Mouse (Mus musculus) forebrain, embryonic 14.5 days (tissue): ENCODE data around the gene Tril. TPM values are rescaled to one million over a fixed set of nuclear protein-coding genes. Genes with fewer than 3 reads are reported as not detected.

Source experiments
- ATAC-seq: fragments of 200-750 bp; cut with Nextera tagmentation; 2 replicates; pipeline ENCODE4 v1.8.0; 2017; ENCODE audit warnings: mild to moderate bottlenecking, moderate library complexity
- DNase-seq: peaks from one replicate; pipeline ENCODE4 v3.0.0-alpha.2; 2015; ENCODE audit warnings: low spot score
- H3K27ac ChIP-seq: fragments of 300-500 bp; sonication (generic); 2 replicates; pipeline ENCODE4 v1.5.1; 2014; ENCODE audit warnings: low read depth, mild to moderate bottlenecking, control low read depth, low read length, moderate library complexity
- H3K27me3 ChIP-seq: fragments of 300-500 bp; sonication (generic); replicated peaks from 2 replicates; pipeline ENCODE4 v1.6.1; 2014; ENCODE audit warnings: low read length, control low read depth, mixed read lengths; ENCODE audit not compliant: control insufficient read depth, insufficient read depth
- H3K36me3 ChIP-seq: fragments of 300-500 bp; sonication (generic); 2 replicates; pipeline ENCODE4 v1.6.1; 2014; ENCODE audit warnings: low read length, control low read depth; ENCODE audit not compliant: control insufficient read depth, insufficient read depth
- H3K4me1 ChIP-seq: fragments of 300-500 bp; sonication (generic); 2 replicates; pipeline ENCODE4 v1.6.1; 2014; ENCODE audit warnings: antibody characterized with exemption, low read length, control low read depth; ENCODE audit not compliant: control insufficient read depth, insufficient read depth
- H3K4me2 ChIP-seq: fragments of 300-500 bp; sonication (generic); 2 replicates; pipeline ENCODE4 v1.6.1; 2014; ENCODE audit warnings: mild to moderate bottlenecking, control low read depth, low read length
- H3K4me3 ChIP-seq: fragments of 300-500 bp; sonication (generic); 2 replicates; pipeline ENCODE4 v1.5.1; 2014; ENCODE audit warnings: low read depth, low read length, control low read depth
- H3K9ac ChIP-seq: fragments of 300-500 bp; sonication (generic); 2 replicates; pipeline ENCODE4 v1.6.1; 2014; ENCODE audit warnings: mild to moderate bottlenecking, low read length, control low read depth, moderate library complexity
- H3K9me3 ChIP-seq: fragments of 300-500 bp; sonication (generic); replicated peaks from 2 replicates; pipeline ENCODE4 v1.6.1; 2016; ENCODE audit warnings: low read length, control low read depth, mixed read lengths; ENCODE audit not compliant: control insufficient read depth
- WGBS: fragments of 180-500 bp; shearing (Covaris S2); extraction: QIAGEN DNeasy Blood & Tissue Kit; methylation state at CpG from one replicate; pipeline ENCODE4 v1.1.7; 2014; 5-methylcytosine and 5-hydroxymethylcytosine counted together
- polyA plus RNA-seq: library from polyadenylated mRNA; unstranded; fragments of >200 nt; fragmentation: Nextera tagmentation; extraction: Ambion mirVana; gene quantifications from 2 replicates; pipeline ENCODE4 v1.2.1, GENCODE M21; 2014

Tril gene
- 3.9 and 5.1 TPM in 2 replicates for polyA plus RNA-seq

DNA sequence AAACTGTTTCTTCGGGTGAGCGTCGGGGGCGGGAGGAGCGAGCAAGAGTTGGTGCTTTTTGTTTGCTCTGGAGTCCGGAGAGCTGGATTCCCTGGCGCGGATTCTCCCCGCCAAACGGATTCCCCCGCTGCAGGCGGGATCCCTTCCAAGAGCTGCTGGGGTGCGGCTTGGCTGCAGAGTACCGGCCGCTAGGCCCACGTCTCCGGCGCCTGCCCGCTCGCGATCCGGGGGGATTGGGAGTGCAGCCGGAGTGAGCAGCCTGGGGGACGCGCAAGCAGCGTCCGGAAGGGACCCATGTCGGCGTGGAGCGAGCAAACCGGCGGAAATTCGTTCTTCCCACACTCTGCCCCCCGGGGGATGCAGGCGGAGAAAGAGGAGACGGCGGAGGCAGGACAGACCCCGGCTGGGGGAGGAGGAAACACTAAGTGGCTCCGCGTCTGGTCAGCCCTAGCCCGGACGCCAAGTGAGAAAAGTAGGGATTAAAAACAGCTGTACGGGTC is at the start of gene Tril:
TSS of gene Tril (minus strand) at position 345 of the 500 bp plus-strand sequence.
- peak; percentile 71 for DNase-seq

DNA sequence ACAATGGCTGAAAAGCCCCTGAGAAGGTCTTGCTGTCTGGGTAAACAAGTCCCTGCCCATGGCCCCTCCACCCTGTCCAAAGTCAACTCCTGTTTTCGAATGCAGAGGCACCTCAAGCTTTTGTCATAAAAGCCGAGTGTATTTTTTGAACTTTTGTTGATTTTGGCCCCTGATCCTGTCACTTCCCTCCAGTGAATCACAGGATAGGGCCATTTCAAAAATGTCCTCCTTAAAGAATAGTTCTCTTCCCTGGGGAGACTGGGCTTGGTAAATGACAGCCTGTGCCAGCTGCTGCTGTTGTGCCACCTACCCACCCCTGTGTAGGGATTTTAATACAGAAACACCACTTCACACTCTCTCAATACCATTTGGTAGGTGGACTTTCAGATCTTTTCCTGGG is 42.4 kb upstream of the Tril start:
- ATAC-seq (no peak), DNase-seq (no peak)
- Histone ChIP-seq H3K27me3 (no peaks in the 10 kb centered on the region), H3K9me3 (no peaks in the 10 kb centered on the region), H3K4me3 (no peak overlapping the region), H3K36me3 (no peaks in the 10 kb centered on the region), H3K4me2 (no peak overlapping the region), H3K27ac (no peak overlapping the region), H3K4me1 (no peaks in the 10 kb centered on the region), H3K9ac (no peak overlapping the region)
- WGBS = 78% methylated on average over 2 of the region's 2 CpGs

More for the DNA sequence above, at the start of gene Tril:
- Histone ChIP-seq H3K27me3 (peaks cover 47% of the 10 kb centered on the region), H3K4me3 (peak within 1 kb of the TSS; percentile 51), H3K4me1 (peaks cover 19% of the 10 kb centered on the region), H3K36me3 (no peaks in the 10 kb centered on the region), H3K27ac (peak within 1 kb of the TSS; percentile 55), H3K9me3 (no peaks in the 10 kb centered on the region), H3K9ac (peak within 1 kb of the TSS; percentile 65), H3K4me2 (peak within 1 kb of the TSS; percentile 93)
- under 1% methylated on average over 43 of the region's 43 CpGs for WGBS
- peak; percentile 52 for ATAC-seq

DNA sequence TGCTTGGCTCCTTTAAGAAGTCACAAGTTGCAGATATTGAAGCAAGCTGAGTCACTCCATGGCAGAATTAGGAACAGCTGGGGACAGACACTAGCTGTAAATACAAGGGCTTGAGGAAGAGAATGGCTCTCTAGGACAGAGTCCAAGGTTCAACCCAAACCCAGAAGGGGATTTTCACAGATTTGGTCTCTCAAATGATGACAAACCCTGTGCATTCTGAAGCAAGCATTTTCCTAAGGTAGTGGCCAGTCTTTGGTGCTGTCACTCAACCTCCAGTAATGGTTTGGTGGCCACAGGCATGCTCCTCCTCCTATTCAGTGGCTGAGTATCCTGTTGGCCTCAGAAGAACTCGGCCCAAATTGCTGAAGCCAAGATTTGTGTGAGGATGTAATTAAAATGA is 38.5 kb upstream of the Tril start:
- DNase-seq = no peak
- no peaks in the 10 kb centered on the region for H3K36me3 ChIP-seq
- H3K27ac ChIP-seq = no peak overlapping the region
- H3K4me2 ChIP-seq = no peak overlapping the region
- no peak overlapping the region for H3K4me3 ChIP-seq
- no peaks in the 10 kb centered on the region for H3K9me3 ChIP-seq
- no peak for ATAC-seq
- H3K9ac ChIP-seq = no peak overlapping the region
- WGBS = 31% methylated on average over 1 of the region's 1 CpGs
- peaks cover 5% of the 10 kb centered on the region; the same call in 1 of the 2 replicates for H3K4me1 ChIP-seq
- no peaks in the 10 kb centered on the region for H3K27me3 ChIP-seq

DNA sequence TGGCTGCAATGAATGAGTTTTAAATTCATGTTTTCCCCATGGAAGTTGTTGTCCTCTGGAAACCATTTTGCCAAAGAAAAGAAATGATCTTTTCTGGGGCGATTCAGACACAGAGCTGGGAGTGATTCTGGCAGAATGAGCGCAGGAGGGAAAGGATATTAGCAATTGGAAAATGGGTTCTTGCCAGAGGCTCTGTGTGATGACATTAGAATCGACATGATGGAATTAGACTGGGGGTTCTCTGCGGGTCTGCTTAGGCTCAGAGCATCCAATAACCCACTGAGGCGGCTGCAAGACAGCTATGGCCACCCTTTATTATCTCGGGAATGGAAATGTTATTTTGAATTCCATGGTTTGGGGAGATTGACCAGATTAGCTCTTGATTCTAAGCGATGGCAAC is 37.2 kb upstream of the Tril start:
- Histone ChIP-seq H3K9me3 (no peaks in the 10 kb centered on the region), H3K4me1 (peaks cover 5% of the 10 kb centered on the region; the same call in 1 of the 2 replicates), H3K9ac (no peak overlapping the region), H3K4me3 (no peak overlapping the region), H3K27me3 (no peaks in the 10 kb centered on the region), H3K27ac (no peak overlapping the region), H3K4me2 (no peak overlapping the region), H3K36me3 (no peaks in the 10 kb centered on the region)
- WGBS = 78% methylated on average over 7 of the region's 7 CpGs
- DNase-seq (no peak), ATAC-seq (no peak)

DNA sequence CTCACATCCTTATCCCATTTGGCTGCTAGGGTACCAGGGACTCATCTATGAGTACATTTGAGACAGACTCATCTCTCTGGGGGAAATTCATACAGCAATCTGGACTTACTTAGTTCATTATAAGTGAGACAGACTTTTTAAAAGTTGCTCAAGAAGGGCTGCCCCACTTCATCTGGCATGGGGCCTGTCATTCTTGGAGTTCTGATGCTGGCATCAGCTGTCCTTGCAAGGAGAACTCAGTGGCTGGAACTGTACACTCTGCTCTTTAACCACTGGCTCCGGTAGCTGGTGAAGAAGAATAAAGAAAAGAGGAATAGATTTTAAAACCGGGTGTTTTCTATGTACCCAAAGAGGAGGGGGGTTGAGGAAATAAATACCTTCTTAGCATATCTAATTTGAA is 36.1 kb upstream of the Tril start:
- Histone ChIP-seq H3K4me2 (no peak overlapping the region), H3K9me3 (no peaks in the 10 kb centered on the region), H3K9ac (no peak overlapping the region), H3K4me1 (peaks cover 5% of the 10 kb centered on the region; the same call in 1 of the 2 replicates), H3K36me3 (no peaks in the 10 kb centered on the region), H3K27ac (no peak overlapping the region), H3K27me3 (no peaks in the 10 kb centered on the region), H3K4me3 (no peak overlapping the region)
- ATAC-seq (no peak), DNase-seq (no peak)
- 86% methylated on average over 2 of the region's 2 CpGs for WGBS

DNA sequence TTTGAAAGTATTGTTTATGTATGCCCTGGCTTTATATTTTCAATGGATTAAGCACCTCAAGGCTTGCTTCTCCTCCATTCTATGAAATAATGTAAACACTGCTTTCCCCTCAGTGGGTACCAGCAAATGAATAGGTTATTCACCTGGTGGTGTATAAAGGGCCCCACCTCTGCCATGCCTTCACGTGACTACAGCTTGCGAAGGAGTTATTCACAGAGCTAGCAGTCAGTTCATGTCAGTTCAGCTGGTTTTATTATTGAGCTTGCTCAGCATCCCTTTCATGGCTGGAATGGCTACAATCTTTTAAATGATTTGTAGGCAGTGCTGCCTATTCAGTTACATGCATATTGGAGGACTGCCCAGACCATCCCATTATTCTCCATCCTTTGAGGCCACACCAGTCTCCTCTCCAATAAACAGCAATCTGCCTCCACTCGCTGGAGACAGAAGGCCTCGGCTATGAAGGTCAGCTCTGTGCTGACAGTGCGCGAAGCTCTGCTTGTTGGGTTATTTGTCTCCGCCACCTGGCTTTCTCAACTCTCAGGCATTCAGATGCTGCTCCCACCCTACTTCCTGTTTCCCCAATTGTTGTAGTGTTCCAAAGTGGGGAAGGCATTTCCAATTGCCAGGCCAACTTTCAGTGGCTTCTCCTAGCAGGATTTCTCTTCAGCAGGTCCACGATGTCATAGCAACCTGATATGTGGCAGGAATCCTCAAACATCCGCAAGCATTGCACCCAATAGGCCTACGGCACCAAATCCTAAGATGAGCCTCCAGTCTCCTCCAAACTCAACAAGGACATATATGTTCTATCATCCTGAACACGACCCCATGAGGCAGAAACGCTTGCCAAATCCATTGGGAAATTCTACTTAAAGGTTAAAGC is 34.6 kb upstream of the Tril start:
- ATAC-seq (peak; percentile 62; the same call in 1 of the 2 replicates), DNase-seq (peak; percentile 71)
- H3K36me3 ChIP-seq = no peaks in the 10 kb centered on the region
- no peak overlapping the region for H3K4me3 ChIP-seq
- no peaks in the 10 kb centered on the region for H3K9me3 ChIP-seq
- H3K27ac ChIP-seq = no peak overlapping the region
- H3K9ac ChIP-seq = no peak overlapping the region
- H3K4me2 ChIP-seq = no peak overlapping the region
- WGBS = 69% methylated on average over 12 of the region's 12 CpGs
- peaks cover 5% of the 10 kb centered on the region; the same call in 1 of the 2 replicates for H3K4me1 ChIP-seq
- H3K27me3 ChIP-seq = no peaks in the 10 kb centered on the region

DNA sequence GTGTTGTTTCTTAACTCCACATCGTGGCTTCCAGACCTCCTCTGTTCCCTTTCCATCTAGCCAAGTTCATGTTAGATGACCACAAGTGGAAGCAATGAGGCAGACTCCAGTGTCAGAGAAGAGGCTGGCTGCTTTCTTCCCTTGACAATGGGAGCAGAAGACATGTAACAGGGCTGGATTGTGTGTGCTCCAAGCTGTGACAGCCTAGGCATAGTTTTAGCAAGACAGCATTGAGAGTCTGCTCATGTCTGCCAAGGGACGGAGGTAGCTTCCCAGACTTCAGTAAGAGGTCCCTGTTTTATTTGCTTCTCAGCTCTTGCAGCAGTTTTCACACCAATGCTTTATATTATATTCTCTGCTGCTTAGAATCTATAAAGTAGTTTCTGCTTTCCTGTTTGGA is 33.6 kb upstream of the Tril start:
- H3K9me3 ChIP-seq = no peaks in the 10 kb centered on the region
- no peak overlapping the region for H3K9ac ChIP-seq
- no peaks in the 10 kb centered on the region for H3K36me3 ChIP-seq
- no peaks in the 10 kb centered on the region for H3K27me3 ChIP-seq
- ATAC-seq = no peak
- no peak overlapping the region for H3K27ac ChIP-seq
- DNase-seq = no peak
- H3K4me1 ChIP-seq = peaks cover 5% of the 10 kb centered on the region; the same call in 1 of the 2 replicates
- 84% methylated on average over 2 of the region's 2 CpGs for WGBS
- H3K4me2 ChIP-seq = no peak overlapping the region
- H3K4me3 ChIP-seq = no peak overlapping the region

DNA sequence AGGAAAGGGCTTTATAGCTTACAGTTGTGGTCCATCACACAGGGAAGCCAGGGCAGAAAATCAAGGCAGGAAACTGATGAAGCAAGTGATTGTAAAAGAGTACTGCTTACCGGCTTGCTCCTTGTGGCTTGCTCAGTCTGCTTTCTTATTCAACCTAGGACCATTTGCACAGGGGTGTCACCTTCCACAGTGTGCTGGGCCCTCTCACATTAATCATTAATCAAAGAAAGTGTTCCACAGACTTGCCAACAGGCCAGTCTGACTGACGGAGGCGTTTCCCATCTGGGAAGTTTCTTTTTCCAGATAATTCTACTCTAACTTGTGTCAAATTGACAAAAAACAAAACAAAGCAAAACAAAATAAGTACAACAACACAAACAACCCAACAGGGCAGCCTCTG is 32.9 kb upstream of the Tril start:
- H3K36me3 ChIP-seq = no peaks in the 10 kb centered on the region
- peaks cover 5% of the 10 kb centered on the region; the same call in 1 of the 2 replicates for H3K4me1 ChIP-seq
- ATAC-seq (no peak), DNase-seq (no peak)
- H3K4me2 ChIP-seq = no peak overlapping the region
- no peak overlapping the region for H3K4me3 ChIP-seq
- no peaks in the 10 kb centered on the region for H3K27me3 ChIP-seq
- H3K27ac ChIP-seq = no peak overlapping the region
- no peak overlapping the region for H3K9ac ChIP-seq
- H3K9me3 ChIP-seq = no peaks in the 10 kb centered on the region
- 92% methylated on average over 3 of the region's 3 CpGs for WGBS

DNA sequence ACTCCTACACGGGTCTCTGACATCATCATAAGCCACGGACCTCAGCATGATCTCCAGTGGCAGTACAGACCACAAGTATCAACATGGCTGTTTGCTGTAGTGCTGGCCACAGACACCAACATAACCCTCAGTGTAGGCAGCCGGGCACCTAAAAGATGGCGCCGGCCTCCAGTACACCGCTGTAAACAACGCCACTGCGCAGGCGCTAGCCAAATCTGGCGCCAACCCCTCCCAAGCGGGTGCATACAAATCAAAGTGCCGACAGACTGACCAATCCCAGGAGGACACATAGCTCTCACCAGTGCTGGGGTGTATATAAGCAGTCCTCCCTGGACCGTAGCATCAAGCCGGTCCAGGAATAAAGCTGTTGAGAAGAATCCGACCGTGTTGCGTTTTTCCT is 24.0 kb upstream of the Tril start:
- no peaks in the 10 kb centered on the region for H3K9me3 ChIP-seq
- 97% methylated on average over 17 of the region's 17 CpGs for WGBS
- DNase-seq = no peak
- H3K27ac ChIP-seq = no peak overlapping the region
- H3K9ac ChIP-seq = no peak overlapping the region
- no peak for ATAC-seq
- H3K36me3 ChIP-seq = no peaks in the 10 kb centered on the region
- H3K4me2 ChIP-seq = no peak overlapping the region
- no peaks in the 10 kb centered on the region for H3K4me1 ChIP-seq
- H3K27me3 ChIP-seq = no peaks in the 10 kb centered on the region
- no peak overlapping the region for H3K4me3 ChIP-seq
